Mouse (Mus musculus) cortical plate, adult 2 months (tissue): ENCODE measurements around the gene Spc24.

Experiments used
- CTCF ChIP-seq: fragments of 200-500 bp; IDR thresholded peaks from 2 replicates; pipeline ENCODE4 v1.5.1; 2011; ENCODE audit warnings: mild to moderate bottlenecking, control low read depth, low read length; ENCODE audit not compliant: insufficient read depth; ENCODE audit errors: extremely low read depth
- POLR2A ChIP-seq: fragments of 200-500 bp; IDR thresholded peaks from 2 replicates; pipeline ENCODE4 v1.6.1; 2011; ENCODE audit warnings: mild to moderate bottlenecking, low read length, control low read depth; ENCODE audit not compliant: insufficient read depth; ENCODE audit errors: extremely low read depth

GRCm38 (mm10) chr9:21796919-21797318 lies 36.8 kb upstream of the Spc24 start:
- TF ChIP-seq POLR2A, result no peak
- TF ChIP-seq CTCF, result no peak
